Mouse (Mus musculus) embryonic fibroblast, embryonic 13.5 days (primary cell): ENCODE measurements around the gene Gapdhs.

ENCODE experiments used
- CTCF ChIP-seq: IDR thresholded peaks from 2 replicates; pipeline ENCODE4 v1.5.1; 2011; ENCODE audit warnings: mild to moderate bottlenecking, control low read depth, low read length, moderate library complexity, borderline replicate concordance; ENCODE audit not compliant: insufficient read depth
- POLR2A ChIP-seq: IDR thresholded peaks from 2 replicates; pipeline ENCODE4 v1.6.1; 2011; ENCODE audit warnings: low read depth, mild to moderate bottlenecking, control low read depth, low read length, moderate library complexity

DNA sequence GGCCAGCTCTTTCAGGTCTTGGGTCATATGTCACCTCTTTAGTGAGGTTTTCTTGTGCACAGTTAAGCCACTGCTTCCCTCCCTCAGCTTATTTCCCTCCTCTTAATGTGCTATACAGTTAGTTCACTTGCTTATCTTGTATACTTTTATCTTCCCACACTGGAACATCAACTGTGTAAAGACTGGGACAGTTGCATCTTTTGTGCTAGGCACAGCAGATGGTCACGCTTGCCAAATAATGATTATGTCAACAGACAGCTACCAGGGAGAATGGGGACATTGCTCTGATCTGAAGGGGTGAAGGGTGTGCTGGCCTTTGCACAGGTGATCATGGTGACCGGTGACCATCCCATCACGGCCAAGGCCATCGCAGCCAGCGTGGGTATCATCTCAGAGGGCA lies 23.8 kb downstream of the Gapdhs start:
- no peak for TF ChIP-seq CTCF
- no peak for TF ChIP-seq POLR2A
